Mouse (Mus musculus): ENCODE data around the gene Apoc3.

Gene Apoc3

GRCm38 (mm10) chr9:46235596-46235648 is at the start of gene Apoc3:
TSS of gene Apoc3 (minus strand) at chr9:46235636.
- DNase-seq (ENCODE audit: low spot score): no peak

DNA sequence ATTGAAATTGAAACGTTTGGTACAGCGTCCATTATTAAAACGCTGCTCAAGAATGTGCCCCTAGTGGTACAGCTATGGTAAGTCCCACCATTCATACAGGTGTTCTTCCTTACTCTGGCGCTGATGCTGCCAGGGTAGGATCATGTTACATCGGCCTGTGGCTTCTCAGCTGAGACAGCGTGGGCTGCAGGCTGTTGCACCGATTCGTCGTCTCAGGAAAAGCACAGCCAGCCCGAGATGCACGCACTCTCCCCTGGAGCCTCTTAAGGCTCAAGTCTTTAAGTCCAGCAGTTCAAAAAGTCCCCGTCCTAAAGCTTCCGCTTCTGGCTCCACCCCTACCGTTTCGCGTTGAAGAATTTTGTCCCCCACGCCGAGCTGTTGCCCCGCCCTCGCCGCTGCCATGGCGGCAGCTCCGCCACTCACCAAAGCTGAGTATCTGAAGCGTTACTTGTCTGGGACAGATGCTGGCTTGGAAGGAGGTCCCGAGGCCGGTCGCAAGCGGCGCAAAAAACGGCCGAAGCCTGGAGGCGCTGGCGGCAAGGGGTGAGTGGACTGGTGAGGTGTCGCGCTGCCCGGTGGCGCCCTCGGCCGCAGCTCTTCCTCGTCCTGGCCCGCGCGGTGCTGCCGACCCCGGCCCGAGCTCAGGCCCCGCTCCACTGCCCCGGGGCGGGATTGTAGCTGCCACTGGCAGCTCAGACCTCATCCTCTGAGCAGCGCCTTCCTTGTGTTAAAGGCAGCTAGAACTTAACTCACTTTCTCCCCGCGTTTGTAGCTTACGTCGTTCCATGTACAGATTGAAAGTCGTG is 47.4 kb upstream of the Apoc3 start, which contains the start of gene Bud13:
Bud13 (plus strand) TSS at position 378 of the 806 bp plus-strand sequence.
- peak; percentile 96 for DNase-seq (ENCODE audit: low spot score)

- no peak for DNase-seq (ENCODE audit: low spot score)
Measured at GRCm38 (mm10) chr9:46274494-46274893, 39.1 kb upstream of the Apoc3 start.

- DNase-seq (ENCODE audit: low spot score): peak; percentile 85
Measured at GRCm38 (mm10) chr9:46272677-46273454, 37.4 kb upstream of the Apoc3 start, which contains the start of gene Zpr1. TSS of gene Zpr1 (plus strand) at chr9:46273064.

- DNase-seq (ENCODE audit: low spot score): no peak
Measured at GRCm38 (mm10) chr9:46272070-46272469, 36.6 kb upstream of the Apoc3 start.

DNA sequence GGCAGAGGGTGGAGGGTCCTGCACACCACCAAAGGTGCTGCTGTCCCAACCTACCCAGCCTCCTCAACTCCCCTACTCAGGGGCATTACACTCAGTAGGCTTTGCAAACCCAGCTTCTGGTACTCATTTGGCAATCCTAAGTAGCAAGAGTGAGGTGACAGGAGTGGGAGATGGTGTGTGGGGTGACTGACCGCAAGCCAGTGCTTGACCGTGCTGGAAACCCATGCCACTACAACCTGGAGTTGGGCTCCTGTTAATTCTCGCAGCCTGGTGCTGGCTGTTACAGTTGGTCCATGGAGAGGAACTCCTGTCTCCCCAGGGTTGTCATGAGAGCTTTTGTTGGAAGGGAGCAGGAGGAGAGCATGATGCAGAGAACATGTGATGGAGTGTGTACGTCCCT is 35.3 kb upstream of the Apoc3 start:
- DNase-seq (ENCODE audit: low spot score): no peak

GRCm38 (mm10) chr9:46269125-46269524 is 33.7 kb upstream of the Apoc3 start:
- no peak for DNase-seq (ENCODE audit: low spot score)

DNA sequence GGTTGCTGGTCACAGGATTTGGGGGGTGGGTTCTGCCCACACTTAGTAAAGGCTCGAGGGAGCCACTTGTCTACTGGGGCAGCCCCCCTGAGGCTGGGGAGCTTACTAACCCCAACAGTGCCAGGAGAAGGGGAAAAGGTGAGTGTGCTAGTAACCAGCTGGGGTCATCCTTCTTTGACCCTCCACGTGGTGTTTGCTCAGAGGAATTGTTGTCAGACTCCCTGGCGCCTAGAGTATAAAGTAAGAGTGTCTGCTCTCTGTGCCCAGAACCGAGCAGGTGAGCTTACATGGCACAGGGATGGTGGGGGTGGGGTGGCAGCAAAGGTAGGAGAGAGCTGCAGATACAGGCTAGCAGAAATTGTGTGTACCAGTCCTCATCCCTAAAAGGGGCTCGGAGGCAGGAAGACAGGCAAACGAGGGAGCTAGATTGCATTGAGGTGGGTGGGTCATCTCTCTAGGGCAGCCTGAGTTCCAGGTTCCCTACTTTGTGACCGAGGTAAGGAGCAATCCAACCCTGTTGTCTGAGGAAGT is 33.0 kb upstream of the Apoc3 start, which contains the start of gene Apoa5:
Apoa5 (plus strand) TSS at position 291 of the 531 bp plus-strand sequence.
- no peak for DNase-seq (ENCODE audit: low spot score)

DNA sequence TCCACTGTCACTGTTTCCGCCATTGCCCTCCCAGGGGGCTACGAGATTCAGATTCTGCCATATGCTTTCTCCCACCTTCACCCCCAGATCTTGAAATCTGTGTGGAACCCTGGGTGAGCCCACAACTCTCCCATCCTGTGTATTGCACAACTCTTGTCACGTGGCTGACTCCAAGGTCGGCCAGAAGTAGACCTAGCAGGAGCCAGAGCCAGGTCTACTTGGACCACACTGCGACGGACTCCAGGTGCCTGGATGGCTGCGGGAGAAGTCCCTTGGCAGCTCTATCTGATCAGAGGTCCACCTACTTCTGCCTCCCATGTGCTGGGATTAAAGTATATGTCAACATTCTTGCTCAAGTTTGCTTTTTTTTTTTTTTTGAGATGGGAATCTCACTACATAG is 25.7 kb upstream of the Apoc3 start:
- no peak for DNase-seq (ENCODE audit: low spot score)

GRCm38 (mm10) chr9:46259111-46259510 is 23.7 kb upstream of the Apoc3 start:
- DNase-seq (ENCODE audit: low spot score): no peak

DNA sequence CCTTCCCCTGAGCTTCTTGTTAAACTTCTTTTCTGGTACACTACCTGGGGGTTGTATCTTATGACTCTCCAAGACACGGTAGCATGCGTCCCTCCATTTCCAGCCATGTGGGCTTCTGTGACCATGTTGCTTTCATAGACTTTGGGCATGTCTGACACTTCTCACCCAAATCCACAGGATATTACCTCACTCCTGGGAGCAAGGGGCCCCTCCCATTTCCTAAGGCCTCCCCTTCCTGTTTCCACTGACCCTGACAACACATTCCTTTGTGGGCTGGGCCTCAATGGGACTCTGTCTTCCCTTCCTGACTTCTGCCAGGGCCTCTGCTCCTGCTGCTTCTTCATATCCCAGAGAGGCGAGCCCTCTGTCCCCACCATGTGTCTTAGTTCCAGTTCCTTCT is 22.1 kb upstream of the Apoc3 start:
- DNase-seq (ENCODE audit: low spot score): no peak

DNA sequence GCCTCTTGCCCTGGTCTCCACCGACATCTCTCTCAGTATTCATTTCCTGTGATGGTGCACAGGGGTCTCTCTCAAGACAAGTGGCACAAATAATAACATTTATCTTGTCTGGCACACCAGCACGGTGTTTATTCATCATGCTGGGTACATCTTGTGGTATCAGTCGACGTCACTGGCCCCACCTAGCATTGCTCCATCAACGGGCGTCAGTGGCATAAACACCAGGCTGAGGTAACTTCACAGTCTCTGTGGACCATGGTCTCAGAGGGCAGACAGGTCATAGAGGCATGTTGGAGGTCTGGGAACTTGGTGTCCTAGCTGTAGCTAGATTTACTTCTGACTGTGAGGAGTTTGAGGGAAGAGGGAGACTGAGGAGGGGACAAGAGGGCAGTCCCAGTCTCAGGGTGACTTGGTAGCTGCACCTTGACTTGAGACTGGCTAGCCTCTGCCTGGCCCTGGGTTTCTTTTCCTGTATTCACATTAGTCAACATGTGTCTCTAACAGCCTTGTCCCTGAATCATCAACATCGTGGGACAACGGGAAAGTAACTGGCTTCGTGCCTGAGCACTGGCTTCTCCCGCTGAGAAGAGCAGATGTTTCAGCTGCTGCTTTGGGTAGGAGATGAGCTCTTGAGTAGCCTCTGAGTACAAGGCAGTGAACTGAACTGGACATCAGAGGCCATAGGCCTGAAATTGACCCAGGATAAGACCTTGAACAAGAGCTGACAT is 21.4 kb upstream of the Apoc3 start:
- no peak for DNase-seq (ENCODE audit: low spot score)

DNA sequence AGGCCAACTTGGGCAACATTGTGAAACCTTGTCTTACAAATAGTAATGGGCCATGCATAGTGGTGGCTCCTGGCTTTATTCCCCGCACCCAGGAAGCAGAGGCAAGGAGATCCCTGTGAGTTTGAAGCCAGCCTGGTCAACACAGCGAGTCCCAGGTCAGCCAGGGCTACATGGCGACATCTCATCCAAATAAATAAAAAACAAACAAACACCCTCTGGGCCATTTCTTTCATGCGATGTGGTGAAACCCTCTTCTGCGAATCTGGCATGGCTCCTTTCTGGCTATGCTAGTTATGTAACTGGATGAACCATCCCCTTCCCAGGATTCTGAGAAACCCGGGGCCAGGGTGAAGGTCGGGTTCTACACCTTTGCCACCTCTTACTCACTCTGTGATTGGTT is 20.7 kb upstream of the Apoc3 start:
- DNase-seq (ENCODE audit: low spot score): no peak

DNA sequence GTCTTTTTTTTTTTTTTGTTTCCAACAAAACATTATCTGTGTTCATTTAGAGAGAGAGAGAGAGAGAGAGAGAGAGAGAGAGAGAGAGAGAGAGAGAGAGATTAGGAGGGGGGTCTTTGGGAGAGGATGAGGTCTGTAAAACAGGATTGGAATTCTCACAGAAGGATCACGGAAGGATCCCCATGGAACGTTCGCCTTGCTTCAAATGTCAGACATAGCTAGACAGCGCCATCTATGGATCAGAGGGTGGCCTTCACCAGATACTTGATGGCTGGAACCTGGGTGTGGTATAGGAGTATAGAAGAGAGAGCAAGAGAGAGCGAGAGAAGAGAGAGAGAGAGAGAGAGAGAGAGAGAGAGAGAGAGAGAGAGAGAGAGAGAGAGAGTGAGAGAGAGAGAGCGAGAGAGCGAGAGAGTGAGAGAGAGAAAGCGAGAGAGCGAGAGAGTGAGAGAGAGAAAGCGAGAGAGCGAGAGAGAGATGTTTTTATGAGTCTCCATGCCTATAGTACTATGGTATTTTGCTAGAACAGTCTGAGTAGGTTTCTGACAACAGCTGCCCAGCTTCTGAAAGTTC is 11.4 kb upstream of the Apoc3 start:
- peak; percentile 77 for DNase-seq (ENCODE audit: low spot score)

- no peak for DNase-seq (ENCODE audit: low spot score)
Measured at GRCm38 (mm10) chr9:46243584-46243983, 8.1 kb upstream of the Apoc3 start.

- no peak for DNase-seq (ENCODE audit: low spot score)
Measured at GRCm38 (mm10) chr9:46243122-46243521, 7.7 kb upstream of the Apoc3 start.

DNA sequence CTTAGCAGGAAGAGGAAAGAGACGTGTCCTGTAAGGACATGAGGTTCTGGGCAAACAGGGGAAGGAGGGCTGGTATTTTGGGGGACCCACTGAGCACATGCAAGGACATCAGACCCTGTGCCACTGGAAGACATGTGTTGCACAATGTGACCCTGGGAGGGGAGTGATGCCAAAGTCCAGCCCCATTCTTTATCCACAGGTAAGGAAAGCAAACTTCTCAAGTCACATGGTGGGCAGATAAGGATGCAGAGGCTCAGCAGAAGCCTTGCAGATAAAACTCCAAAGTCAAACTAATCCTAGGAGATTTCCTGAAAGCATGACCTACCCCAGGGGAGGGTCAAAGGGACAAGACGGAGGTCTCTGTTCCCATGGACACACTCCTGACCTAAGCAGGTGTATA is 6.4 kb upstream of the Apoc3 start:
- no peak for DNase-seq (ENCODE audit: low spot score)

GRCm38 (mm10) chr9:46240526-46241153 is 5.2 kb upstream of the Apoc3 start, which contains the start of gene Apoa4:
TSS of gene Apoa4 (plus strand) at chr9:46240696.
- no peak for DNase-seq (ENCODE audit: low spot score)

DNA sequence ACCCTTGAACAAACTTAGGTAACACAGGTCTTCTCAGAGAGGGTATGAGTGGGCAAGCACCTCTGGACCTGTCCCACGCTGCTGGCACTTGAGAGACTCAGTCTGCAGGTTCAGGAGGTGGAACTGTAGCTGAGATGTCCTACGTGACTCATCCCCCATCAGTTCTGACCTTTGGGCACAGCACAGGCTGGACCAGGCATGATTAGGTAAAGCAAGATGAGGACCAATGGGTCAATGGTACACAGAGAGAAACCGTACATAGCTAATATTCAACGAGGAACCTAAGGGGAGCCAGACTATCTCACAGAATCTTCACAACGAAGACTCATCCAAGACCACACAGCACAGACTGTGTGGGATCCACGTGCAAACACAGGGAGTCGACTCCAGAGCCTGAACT is 3.4 kb upstream of the Apoc3 start:
- DNase-seq (ENCODE audit: low spot score): no peak

DNA sequence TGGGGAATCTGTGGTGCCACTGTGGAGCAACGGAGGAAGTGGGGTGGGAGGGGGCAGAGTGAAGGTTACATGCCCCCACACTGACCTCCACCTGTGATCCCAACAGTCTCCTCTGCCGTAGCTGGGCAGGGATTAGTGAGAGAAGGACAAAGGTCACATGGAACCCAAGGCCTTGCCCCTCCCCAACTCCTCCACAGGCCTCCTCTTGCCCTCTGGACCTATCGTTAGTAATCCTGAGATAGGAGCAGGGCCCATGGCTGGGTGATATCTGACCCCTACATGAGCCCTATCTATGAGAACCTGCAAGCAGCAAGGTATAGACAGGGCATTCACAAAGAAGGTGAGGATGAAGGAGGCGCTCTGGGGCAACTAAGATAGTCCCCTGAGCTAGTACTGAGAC is 213 bp upstream of the Apoc3 start:
- DNase-seq (ENCODE audit: low spot score): no peak

DNA sequence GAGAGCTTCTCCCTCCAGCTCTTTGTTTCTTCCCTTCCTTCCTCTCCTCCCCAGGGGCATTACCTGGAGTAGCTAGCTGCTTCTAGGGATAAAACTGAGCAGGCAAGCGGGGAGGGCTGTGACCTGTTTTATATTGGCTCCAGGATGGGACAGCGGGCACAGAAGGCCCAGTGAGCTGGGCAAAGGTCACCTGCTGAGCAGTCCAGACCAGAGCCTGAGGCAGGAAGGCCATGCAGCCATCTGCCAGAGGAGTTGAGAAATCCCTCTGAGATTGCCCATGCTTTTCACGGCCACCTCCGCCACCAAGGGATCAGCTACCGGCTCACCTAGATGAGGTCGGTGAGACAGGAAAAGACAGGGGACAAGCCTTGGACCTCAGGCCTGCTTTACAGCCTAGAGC is 240 bp downstream of the Apoc3 start:
- DNase-seq (ENCODE audit: low spot score): no peak

GRCm38 (mm10) chr9:46230450-46230975 is 4.9 kb downstream of the Apoc3 start:
- DNase-seq (ENCODE audit: low spot score): no peak

All from testis, postnatal 10 days (tissue).